Mouse (Mus musculus) small intestine, adult 2 months (tissue): ENCODE data around the gene Fkbp6.

Source experiments
- CTCF ChIP-seq: fragments of 200-500 bp; IDR thresholded peaks from 2 replicates; pipeline ENCODE4 v1.5.1; 2012; ENCODE audit warnings: low read depth, mild to moderate bottlenecking, control low read depth, inconsistent platforms, low read length, moderate library complexity, mixed read lengths; ENCODE audit not compliant: insufficient replicate concordance, insufficient read length; ENCODE audit errors: extremely low read depth
- POLR2A ChIP-seq: fragments of 200-500 bp; IDR thresholded peaks from 2 replicates; pipeline ENCODE4 v1.6.1; 2012; ENCODE audit warnings: low read depth, mild to moderate bottlenecking, control low read depth, inconsistent platforms, low read length, moderate library complexity

- TF ChIP-seq CTCF (no peak), POLR2A (no peak)
These were observed 93.7 kb downstream of the Fkbp6 start for GRCm38 (mm10) chr5:135256166-135256565.
